Mouse (Mus musculus) cerebellum, adult 9-11 months (tissue): Measurements from ENCODE around the gene Sp110.
"Not testable (repeated sequence)": the region's sequence is repeated elsewhere in the genome, so short reads cannot be mapped to it uniquely, and the experiment has no call there.

Experiments
- DNase-seq: peaks from one replicate; pipeline ENCODE4 v3.0.0; 2022

Sp110 gene

GRCm38 (mm10) chr1:85598271-85599012 lies at the start of gene Sp110:
Gene Sp110 (minus strand): TSS chr1:85598817.
- not testable (repeated sequence) for DNase-seq

- DNase-seq, result not testable (repeated sequence)
Measured at GRCm38 (mm10) chr1:85638144-85638543, 39.5 kb upstream of the Sp110 start.

- not testable (repeated sequence) for DNase-seq
Measured at GRCm38 (mm10) chr1:85636936-85637335, 38.3 kb upstream of the Sp110 start.

GRCm38 (mm10) chr1:85618689-85619088 lies 20.1 kb upstream of the Sp110 start:
- DNase-seq, result not testable (repeated sequence)

GRCm38 (mm10) chr1:85617161-85617560 lies 18.5 kb upstream of the Sp110 start:
- DNase-seq, result not testable (repeated sequence)

GRCm38 (mm10) chr1:85615819-85616218 lies 17.2 kb upstream of the Sp110 start:
- not testable (repeated sequence) for DNase-seq

GRCm38 (mm10) chr1:85615096-85615495 lies 16.5 kb upstream of the Sp110 start:
- DNase-seq, result not testable (repeated sequence)

GRCm38 (mm10) chr1:85610581-85610980 lies 12.0 kb upstream of the Sp110 start:
- DNase-seq, result not testable (repeated sequence)

GRCm38 (mm10) chr1:85608361-85608760 lies 9.7 kb upstream of the Sp110 start:
- not testable (repeated sequence) for DNase-seq

GRCm38 (mm10) chr1:85604341-85604740 lies 5.7 kb upstream of the Sp110 start:
- not testable (repeated sequence) for DNase-seq

GRCm38 (mm10) chr1:85600794-85601193 lies 2.2 kb upstream of the Sp110 start:
- not testable (repeated sequence) for DNase-seq

- not testable (repeated sequence) for DNase-seq
Measured at GRCm38 (mm10) chr1:85600078-85600477, 1.5 kb upstream of the Sp110 start, which contains the start of gene Sp140. Gene Sp140 (plus strand): TSS chr1:85600378.

GRCm38 (mm10) chr1:85592526-85592925 lies 6.1 kb downstream of the Sp110 start:
- not testable (repeated sequence) for DNase-seq

- DNase-seq, result not testable (repeated sequence)
Measured at GRCm38 (mm10) chr1:85588697-85589096, 9.9 kb downstream of the Sp110 start.

- not testable (repeated sequence) for DNase-seq
Measured at GRCm38 (mm10) chr1:85581518-85581917, 17.1 kb downstream of the Sp110 start.

- not testable (repeated sequence) for DNase-seq
Measured at GRCm38 (mm10) chr1:85580578-85580977, 18.0 kb downstream of the Sp110 start.

GRCm38 (mm10) chr1:85580148-85580534 lies 18.5 kb downstream of the Sp110 start:
- DNase-seq, result not testable (repeated sequence)

- DNase-seq, result not testable (repeated sequence)
Measured at GRCm38 (mm10) chr1:85579199-85580147, 19.1 kb downstream of the Sp110 start.

- DNase-seq, result not testable (repeated sequence)
Measured at GRCm38 (mm10) chr1:85578372-85579010, 20.1 kb downstream of the Sp110 start.

GRCm38 (mm10) chr1:85575376-85575775 lies 23.2 kb downstream of the Sp110 start, which contains the start of gene G530012D18Rik:
Gene G530012D18Rik (plus strand): TSS chr1:85575676.
- not testable (repeated sequence) for DNase-seq

GRCm38 (mm10) chr1:85573554-85573953 lies 25.1 kb downstream of the Sp110 start:
- DNase-seq, result not testable (repeated sequence)

GRCm38 (mm10) chr1:85555261-85555660 lies 43.4 kb downstream of the Sp110 start:
- DNase-seq, result peak; percentile 16

- not testable (repeated sequence) for DNase-seq
Measured at GRCm38 (mm10) chr1:85546442-85546841, 52.2 kb downstream of the Sp110 start.
